Mouse (Mus musculus) cerebellum, adult 2 months (tissue): Measurements from ENCODE around the gene Odam.

Source experiments
- CTCF ChIP-seq: fragments of 200-500 bp; IDR thresholded peaks from 2 replicates; pipeline ENCODE4 v1.5.1; 2011; ENCODE audit warnings: low read depth, mild to moderate bottlenecking, control low read depth, low read length, moderate library complexity, borderline replicate concordance; ENCODE audit not compliant: insufficient read depth
- POLR2A ChIP-seq: fragments of 200-500 bp; IDR thresholded peaks from 2 replicates; pipeline ENCODE4 v1.6.1; 2011; ENCODE audit warnings: low read length, control low read depth, borderline replicate concordance; ENCODE audit not compliant: insufficient read depth

- TF ChIP-seq CTCF (peak; percentile 22; the same call in 1 of the 2 replicates), POLR2A (no peak)
Observed at GRCm38 (mm10) chr5:87871423-87871822, 13.4 kb upstream of the Odam start.
